Mouse (Mus musculus): ENCODE results near the gene Tnip3. TPM values are rescaled to one million over a fixed set of nuclear protein-coding genes. Genes with fewer than 3 reads are reported as not detected.
A peak's percentile ranks its signal among the peaks of the same experiment; 100 is the strongest.

Gene Tnip3
- total and polyA plus RNA-seq, 3 experiments = 0.78 to 2.7 (median 2.0) TPM

GRCm38 (mm10) chr6:65527892-65528291, 2.8 kb downstream of the Tnip3 start:
- H3K27ac ChIP-seq = peak overlapping the region; percentile 34
- no peak for DNase-seq

GRCm38 (mm10) chr6:65531232-65531848, 6.2 kb downstream of the Tnip3 start:
- Histone ChIP-seq H3K4me1 (ENCODE audit: control insufficient read depth, insufficient read depth, low read length) (no peaks in the 10 kb centered on the region; the same call in 1 of the 2 replicates), H3K4me3 (no peak overlapping the region), H3K9ac (ENCODE audit: low read depth, low read length) (no peak overlapping the region), H3K27ac (no peak overlapping the region), H3K36me3 (ENCODE audit: control insufficient read depth, insufficient read depth, low read length) (peaks cover 2% of the 10 kb centered on the region), H3K79me2 (replicated peaks; ENCODE audit: control insufficient read depth, insufficient read depth, low read length) (no peaks in the 10 kb centered on the region), H3K27me3 (ENCODE audit: control insufficient read depth, insufficient read depth, low read length) (no peaks in the 10 kb centered on the region)
- intact Hi-C loops (cut with DNase I) = no loop called here
- WGBS = 56% methylated on average over 3 of the region's 3 CpGs
- no peak for DNase-seq
- TF ChIP-seq POLR2A (IDR thresholded peaks at IDR 0.05; ENCODE audit: insufficient read depth, low read depth, low read length) = no peak
- no peak for TF ChIP-seq EP300 (IDR thresholded peaks at IDR 0.05; ENCODE audit: insufficient read depth, low read depth, low read length)
- TF ChIP-seq CTCF (IDR thresholded peaks at IDR 0.05) = no peak

More at GRCm38 (mm10) chr6:65527892-65528291, 2.8 kb downstream of the Tnip3 start:
- Histone ChIP-seq H3K27me3 (ENCODE audit: control insufficient read depth, insufficient read depth, low read length) (no peaks in the 10 kb centered on the region), H3K4me1 (ENCODE audit: control insufficient read depth, insufficient read depth, low read length) (no peaks in the 10 kb centered on the region; the same call in 1 of the 2 replicates), H3K36me3 (ENCODE audit: control insufficient read depth, insufficient read depth, low read length) (peaks cover 2% of the 10 kb centered on the region), H3K9ac (ENCODE audit: low read depth, low read length) (no peak overlapping the region), H3K4me3 (no peak overlapping the region), H3K79me2 (replicated peaks; ENCODE audit: control insufficient read depth, insufficient read depth, low read length) (no peaks in the 10 kb centered on the region)
- 30% methylated on average over 1 of the region's 1 CpGs for WGBS
- intact Hi-C loops (cut with DNase I) = no loop called here
- TF ChIP-seq CTCF (IDR thresholded peaks at IDR 0.05) = no peak
- no peak for TF ChIP-seq EP300 (IDR thresholded peaks at IDR 0.05; ENCODE audit: insufficient read depth, low read depth, low read length)
- TF ChIP-seq POLR2A (IDR thresholded peaks at IDR 0.05; ENCODE audit: insufficient read depth, low read depth, low read length) = no peak

- 68% methylated on average over 1 of the region's 1 CpGs for WGBS
- Histone ChIP-seq H3K9ac (ENCODE audit: low read depth, low read length) (no peak overlapping the region), H3K27ac (no peak overlapping the region), H3K79me2 (replicated peaks; ENCODE audit: control insufficient read depth, insufficient read depth, low read length) (no peaks in the 10 kb centered on the region), H3K4me1 (ENCODE audit: control insufficient read depth, insufficient read depth, low read length) (no peaks in the 10 kb centered on the region; the same call in 1 of the 2 replicates), H3K4me3 (no peak overlapping the region), H3K36me3 (ENCODE audit: control insufficient read depth, insufficient read depth, low read length) (no peaks in the 10 kb centered on the region), H3K27me3 (ENCODE audit: control insufficient read depth, insufficient read depth, low read length) (no peaks in the 10 kb centered on the region)
- intact Hi-C loops (cut with DNase I) = no loop called here
- TF ChIP-seq POLR2A (IDR thresholded peaks at IDR 0.05; ENCODE audit: insufficient read depth, low read depth, low read length) = no peak
- TF ChIP-seq EP300 (IDR thresholded peaks at IDR 0.05; ENCODE audit: insufficient read depth, low read depth, low read length) = no peak
- TF ChIP-seq CTCF (IDR thresholded peaks at IDR 0.05) = no peak
- DNase-seq = no peak
These were observed 8.6 kb downstream of the Tnip3 start for GRCm38 (mm10) chr6:65533687-65534086.

GRCm38 (mm10) chr6:65537327-65537884, 12.3 kb downstream of the Tnip3 start:
- Histone ChIP-seq H3K36me3 (ENCODE audit: control insufficient read depth, insufficient read depth, low read length) (no peaks in the 10 kb centered on the region), H3K27ac (no peak overlapping the region), H3K79me2 (replicated peaks; ENCODE audit: control insufficient read depth, insufficient read depth, low read length) (no peaks in the 10 kb centered on the region), H3K4me3 (no peak overlapping the region), H3K27me3 (ENCODE audit: control insufficient read depth, insufficient read depth, low read length) (no peaks in the 10 kb centered on the region), H3K9ac (ENCODE audit: low read depth, low read length) (no peak overlapping the region), H3K4me1 (ENCODE audit: control insufficient read depth, insufficient read depth, low read length) (no peaks in the 10 kb centered on the region; the same call in 1 of the 2 replicates)
- no peak for DNase-seq
- intact Hi-C loops (cut with DNase I) = no loop called here
- TF ChIP-seq CTCF (IDR thresholded peaks at IDR 0.05) = no peak
- no peak for TF ChIP-seq POLR2A (IDR thresholded peaks at IDR 0.05; ENCODE audit: insufficient read depth, low read depth, low read length)
- TF ChIP-seq EP300 (IDR thresholded peaks at IDR 0.05; ENCODE audit: insufficient read depth, low read depth, low read length) = no peak
- WGBS = 77% methylated on average over 5 of the region's 5 CpGs

- no peaks in the 10 kb centered on the region; the same call in 1 of the 2 replicates for H3K4me1 ChIP-seq (ENCODE audit: control insufficient read depth, insufficient read depth, low read length)
- no peak for TF ChIP-seq CTCF (IDR thresholded peaks at IDR 0.05)
- H3K27ac ChIP-seq = no peak overlapping the region
- H3K27me3 ChIP-seq (ENCODE audit: control insufficient read depth, insufficient read depth, low read length) = no peaks in the 10 kb centered on the region
- intact Hi-C loops (cut with DNase I) = no loop called here
- no peaks in the 10 kb centered on the region for H3K79me2 ChIP-seq (replicated peaks; ENCODE audit: control insufficient read depth, insufficient read depth, low read length)
- no peak overlapping the region for H3K9ac ChIP-seq (ENCODE audit: low read depth, low read length)
- no peak for DNase-seq
- no peak overlapping the region for H3K4me3 ChIP-seq
- H3K36me3 ChIP-seq (ENCODE audit: control insufficient read depth, insufficient read depth, low read length) = no peaks in the 10 kb centered on the region
- WGBS = 69% methylated on average over 9 of the region's 9 CpGs
These were observed 13.0 kb downstream of the Tnip3 start for GRCm38 (mm10) chr6:65538022-65538652.

- no peaks in the 10 kb centered on the region; the same call in 1 of the 2 replicates for H3K4me1 ChIP-seq (ENCODE audit: control insufficient read depth, insufficient read depth, low read length)
- H3K9ac ChIP-seq (ENCODE audit: low read depth, low read length) = no peak overlapping the region
- no peak for DNase-seq
- WGBS = 66% methylated on average over 3 of the region's 3 CpGs
- no peak overlapping the region for H3K27ac ChIP-seq
- no peaks in the 10 kb centered on the region for H3K79me2 ChIP-seq (replicated peaks; ENCODE audit: control insufficient read depth, insufficient read depth, low read length)
- no peak overlapping the region for H3K4me3 ChIP-seq
- H3K27me3 ChIP-seq (ENCODE audit: control insufficient read depth, insufficient read depth, low read length) = no peaks in the 10 kb centered on the region
- TF ChIP-seq POLR2A (IDR thresholded peaks at IDR 0.05; ENCODE audit: insufficient read depth, low read depth, low read length) (no peak), CTCF (IDR thresholded peaks at IDR 0.05) (no peak), EP300 (IDR thresholded peaks at IDR 0.05; ENCODE audit: insufficient read depth, low read depth, low read length) (no peak)
- intact Hi-C loops (cut with DNase I) = no loop called here
- no peaks in the 10 kb centered on the region for H3K36me3 ChIP-seq (ENCODE audit: control insufficient read depth, insufficient read depth, low read length)
These were observed 13.8 kb downstream of the Tnip3 start for GRCm38 (mm10) chr6:65538921-65539320.
